Mouse (Mus musculus) ES-E14 (cell line): Measurements from ENCODE around the gene Ldb2. TPM values are rescaled to one million over a fixed set of nuclear protein-coding genes. Genes with fewer than 3 reads are reported as not detected.

ENCODE experiments used
- DNase-seq: peaks from one replicate; pipeline ENCODE4 v3.0.0-alpha.2; 2013; ENCODE audit warnings: low read depth, low spot score
- H3K27ac ChIP-seq: 2 replicates; pipeline ENCODE4 v1.5.1; 2012; ENCODE audit warnings: low read depth, mild to moderate bottlenecking, low read length, moderate library complexity, mixed read lengths; ENCODE audit not compliant: poor library complexity, insufficient read depth, severe bottlenecking
- H3K36me3 ChIP-seq: 2 replicates; pipeline ENCODE4 v1.6.1; 2012; ENCODE audit warnings: mild to moderate bottlenecking, low read length, moderate library complexity, mixed read lengths; ENCODE audit not compliant: control insufficient read depth, poor library complexity, insufficient read depth, severe bottlenecking
- H3K4me1 ChIP-seq, 2 experiments: fragments of 150-350 bp in 1 of 2; sonication (generic) in 1 of 2; 2 replicates each; pipeline ENCODE4 v1.6.1; 2012; ENCODE audit warnings: low read length in 2 of 2, mild to moderate bottlenecking in 1 of 2, mixed read lengths in 1 of 2; ENCODE audit not compliant: control insufficient read depth in 2 of 2, insufficient read depth in 2 of 2, poor library complexity in 1 of 2
- H3K4me3 ChIP-seq, 2 experiments: fragments of 150-350 bp in 1 of 2; sonication (generic) in 1 of 2; 2 replicates each; pipeline ENCODE4 v1.5.1; 2012; ENCODE audit warnings: low read length in 2 of 2, low read depth in 1 of 2, mild to moderate bottlenecking in 1 of 2, mixed read lengths in 1 of 2; ENCODE audit not compliant: insufficient read depth in 1 of 2, poor library complexity in 1 of 2, severe bottlenecking in 1 of 2
- H3K9ac ChIP-seq: 2 replicates; pipeline ENCODE4 v1.6.1; 2012; ENCODE audit warnings: low read depth, mild to moderate bottlenecking, low read length, mixed read lengths; ENCODE audit not compliant: poor library complexity, insufficient read depth, severe bottlenecking
- H3K9me3 ChIP-seq: fragments of 150-350 bp; sonication (generic); 2 replicates; pipeline ENCODE4 v1.6.1; 2012; ENCODE audit warnings: low read depth, mild to moderate bottlenecking, low read length; ENCODE audit not compliant: control insufficient read depth, insufficient read depth
- CHD2 ChIP-seq: IDR thresholded peaks from 2 replicates; pipeline ENCODE4 v1.6.1; 2014; ENCODE audit warnings: mild to moderate bottlenecking, low read depth, low read length, inconsistent platforms
- HCFC1 ChIP-seq: IDR thresholded peaks from 2 replicates; pipeline ENCODE4 v1.6.1; 2012; ENCODE audit warnings: low read length, inconsistent platforms, borderline replicate concordance; ENCODE audit not compliant: insufficient read depth
- MAFK ChIP-seq: IDR thresholded peaks from 2 replicates; pipeline ENCODE4 v1.6.1; 2014; ENCODE audit warnings: mild to moderate bottlenecking, low read depth, low read length, inconsistent platforms; ENCODE audit not compliant: insufficient read depth
- ZC3H11A ChIP-seq: IDR thresholded peaks from 2 replicates; pipeline ENCODE4 v1.6.1; 2012; ENCODE audit warnings: low read depth, mild to moderate bottlenecking, inconsistent platforms, low read length, borderline replicate concordance
- ZNF384 ChIP-seq: IDR thresholded peaks from 2 replicates; pipeline ENCODE4 v1.6.1; 2012; ENCODE audit warnings: low read depth, low read length, inconsistent platforms
- in situ Hi-C, 2 experiments: fragments of 600-800 bp; cut with MboI; formaldehyde crosslinking; loops; one replicate each; pipeline ENCODE4 v1.15.1; 2025; ENCODE audit warnings: low sequenced_read_pairs in 2 of 2, inconsistent platforms in 1 of 2; ENCODE audit not compliant: unreplicated experiment in 2 of 2
- total RNA-seq: library from RNA; depleted of rRNA; stranded (reverse); fragments of 300-350 nt; gene quantifications from 2 replicates; pipeline ENCODE4 v1.2.3, GENCODE M21; 2012

The Ldb2 gene
- total RNA-seq, 1 experiment: 0.40 TPM

GRCm38 (mm10) chr5:44714508-44714907 lies 85.0 kb downstream of the Ldb2 start:
- Histone ChIP-seq H3K4me3 (no peak overlapping the region), H3K36me3 (no peaks in the 10 kb centered on the region), H3K9me3 (no peaks in the 10 kb centered on the region), H3K4me1 (peaks cover 0 to 7% of the 10 kb centered on the region in 2 experiments; a peak in 1 of 4 replicates), H3K27ac (no peak overlapping the region), H3K9ac (no peak overlapping the region)
- in situ Hi-C loops: no loop called here
- no peak for TF ChIP-seq HCFC1
- no peak for TF ChIP-seq ZC3H11A
- TF ChIP-seq MAFK: no peak
- no peak for TF ChIP-seq ZNF384
- no peak for DNase-seq

DNA sequence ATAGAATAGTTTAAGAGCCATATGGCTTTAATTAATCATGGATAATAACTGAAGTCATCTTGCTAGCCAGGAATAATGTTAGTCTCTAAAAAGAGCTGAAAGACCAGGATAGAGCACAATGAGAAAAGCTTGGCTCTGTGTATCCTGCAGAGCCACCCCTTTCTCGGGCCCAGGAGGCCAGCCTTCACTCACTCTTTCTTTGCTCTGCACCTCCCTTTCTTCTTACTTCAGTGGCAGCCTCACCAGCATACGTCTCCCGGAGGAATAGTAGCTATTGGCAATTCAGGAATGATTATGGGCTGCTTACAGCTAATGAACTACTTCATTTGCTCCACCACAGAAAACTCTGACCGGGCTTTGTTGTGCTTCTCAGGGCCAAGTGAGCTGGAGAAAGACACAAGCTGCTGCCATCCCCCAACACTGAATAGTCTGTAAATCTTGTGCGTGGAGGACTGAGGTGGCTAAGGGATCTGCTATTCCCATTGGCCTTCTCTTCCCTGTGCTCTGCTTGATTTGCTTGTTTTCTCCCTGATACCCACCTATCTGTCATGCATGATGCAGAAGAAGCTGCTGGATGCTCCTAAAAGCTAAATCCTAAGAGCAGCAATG lies 86.2 kb downstream of the Ldb2 start:
- Histone ChIP-seq H3K27ac (no peak overlapping the region), H3K4me3 (no peak overlapping the region), H3K36me3 (no peaks in the 10 kb centered on the region), H3K9me3 (no peaks in the 10 kb centered on the region), H3K9ac (no peak overlapping the region), H3K4me1 (peaks cover 0 to 7% of the 10 kb centered on the region in 2 experiments; a peak in 1 of 4 replicates)
- in situ Hi-C loops: no loop called here
- DNase-seq: no peak
- no peak for TF ChIP-seq ZC3H11A
- TF ChIP-seq ZNF384: no peak
- TF ChIP-seq MAFK: no peak
- no peak for TF ChIP-seq HCFC1
- no peak for TF ChIP-seq CHD2

DNA sequence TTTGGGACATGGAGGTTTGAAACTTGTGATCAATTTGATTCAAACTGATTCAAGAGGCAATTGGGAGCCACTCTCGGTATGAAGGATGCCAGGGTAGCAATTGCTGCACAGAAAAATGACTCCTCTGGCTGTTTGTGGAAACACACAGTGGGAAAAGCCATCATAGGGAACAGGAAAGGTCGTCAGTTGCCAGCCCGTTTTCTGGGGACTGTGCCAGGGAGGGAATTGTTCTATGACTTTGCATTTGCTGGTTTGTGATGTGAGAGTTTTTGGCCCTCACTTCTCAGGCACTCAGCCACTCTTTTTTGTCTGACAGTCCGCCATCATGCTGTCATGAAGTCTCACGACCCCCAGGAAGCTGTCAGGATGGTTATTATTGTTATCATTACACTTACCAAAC lies 88.3 kb downstream of the Ldb2 start:
- Histone ChIP-seq H3K4me3 (no peak overlapping the region), H3K36me3 (no peaks in the 10 kb centered on the region), H3K27ac (no peak overlapping the region), H3K9me3 (no peaks in the 10 kb centered on the region), H3K4me1 (peaks cover 0 to 7% of the 10 kb centered on the region in 2 experiments; a peak in 1 of 4 replicates), H3K9ac (no peak overlapping the region)
- DNase-seq: no peak
- TF ChIP-seq ZNF384 (no peak), ZC3H11A (no peak), CHD2 (no peak), HCFC1 (no peak), MAFK (no peak)
- in situ Hi-C loops: no loop called here

GRCm38 (mm10) chr5:44710132-44710871 lies 89.2 kb downstream of the Ldb2 start:
- no peaks in the 10 kb centered on the region for H3K9me3 ChIP-seq
- H3K27ac ChIP-seq: no peak overlapping the region
- no peak overlapping the region for H3K9ac ChIP-seq
- H3K4me1 ChIP-seq: peaks cover 0 to 7% of the 10 kb centered on the region in 2 experiments; a peak in 1 of 4 replicates
- H3K36me3 ChIP-seq: no peaks in the 10 kb centered on the region
- DNase-seq: no peak
- TF ChIP-seq MAFK: no peak
- TF ChIP-seq ZNF384: no peak
- TF ChIP-seq CHD2: no peak
- no peak for TF ChIP-seq HCFC1
- TF ChIP-seq ZC3H11A: no peak
- in situ Hi-C loops: no loop called here
- H3K4me3 ChIP-seq: no peak overlapping the region
